Mouse (Mus musculus): ENCODE measurements around the gene Exph5. TPM values are rescaled to one million over a fixed set of nuclear protein-coding genes. Genes with fewer than 3 reads are reported as not detected.

Exph5 gene
- polyA plus RNA-seq, 1 experiment, result 0.02 TPM

DNA sequence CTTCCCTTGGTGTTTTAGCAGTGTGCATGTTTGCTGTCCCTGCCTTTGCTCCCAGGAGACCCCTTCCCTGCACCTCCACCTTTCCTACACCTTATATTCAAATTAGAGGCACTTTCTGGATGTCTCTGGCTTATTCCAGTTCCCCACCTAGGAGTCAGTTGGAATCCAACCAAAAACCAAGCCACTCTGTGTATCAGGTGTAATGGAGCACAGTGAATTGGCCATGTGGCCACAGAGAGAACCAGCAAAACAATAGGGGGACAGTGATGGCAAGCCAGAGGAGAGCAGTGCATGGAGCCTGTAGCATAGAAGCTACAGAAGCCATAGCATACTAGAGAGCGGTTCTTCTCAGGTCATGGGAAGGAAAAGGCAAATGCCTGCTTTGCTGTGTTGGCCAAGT, 11.5 kb downstream of the Exph5 start:
- Histone ChIP-seq H3K4me3 (ENCODE audit: extremely low read depth, insufficient read depth, insufficient read length) (no peak overlapping the region), H3K4me1 (ENCODE audit: control insufficient read depth, insufficient read depth, insufficient read length) (no peaks in the 10 kb centered on the region), H3K27ac (ENCODE audit: insufficient read depth, low read length) (no peak overlapping the region), H3K36me3 (ENCODE audit: control insufficient read depth, insufficient read depth, low read length) (no peaks in the 10 kb centered on the region), H3K27me3 (ENCODE audit: control insufficient read depth, insufficient read depth, low read length) (no peaks in the 10 kb centered on the region)
- DNase-seq (ENCODE audit: low read depth in 1 of 2, low spot score in 2 of 2), result no peak
- 98% methylated on average over 1 of the region's 1 CpGs for WGBS
- TF ChIP-seq CTCF (IDR thresholded peaks at IDR 0.05; ENCODE audit: extremely low read depth, insufficient read depth, insufficient read length, insufficient replicate concordance), result no peak
- no peak for TF ChIP-seq POLR2A (IDR thresholded peaks at IDR 0.05; ENCODE audit: low read depth, low read length)

DNA sequence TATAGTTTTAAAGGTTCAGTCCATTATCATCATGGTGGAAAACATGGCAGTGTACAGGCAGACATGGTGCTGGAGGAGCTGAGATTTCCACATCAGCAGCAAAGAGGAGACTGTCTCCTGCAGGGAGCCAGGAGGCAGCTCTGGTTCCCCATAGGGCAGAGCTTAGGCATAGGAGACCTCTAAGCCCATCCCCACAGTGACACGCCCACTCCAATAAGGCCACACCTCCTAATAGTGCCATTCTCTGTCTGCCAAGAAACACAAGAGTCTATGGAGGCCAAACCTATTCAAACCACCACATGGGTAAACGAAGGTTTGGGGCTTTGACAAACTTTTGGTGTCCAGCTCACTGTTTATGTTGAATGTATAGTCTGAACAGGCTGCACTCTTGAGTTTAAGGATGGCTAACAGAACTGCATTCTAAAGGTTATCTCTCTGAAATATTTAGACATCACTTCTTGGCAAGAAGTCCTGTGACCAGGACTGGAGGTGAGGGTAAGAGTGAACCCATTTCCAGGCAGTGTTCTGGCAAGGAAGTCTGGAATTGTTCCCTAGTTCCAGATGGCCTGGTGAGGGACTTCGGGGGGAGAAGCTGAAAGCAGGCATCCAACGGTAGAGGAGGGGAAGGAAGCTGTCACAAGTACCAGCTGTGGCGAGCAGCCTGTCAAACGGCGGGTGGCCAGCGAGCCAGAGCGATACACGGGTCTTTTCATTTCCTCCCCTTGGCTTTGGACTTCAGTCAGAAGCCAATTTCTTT, 19.6 kb downstream of the Exph5 start:
- DNase-seq (ENCODE audit: low read depth in 1 of 2, low spot score in 2 of 2), result no peak
- H3K4me3 ChIP-seq (ENCODE audit: extremely low read depth, insufficient read depth, insufficient read length), result no peak overlapping the region
- H3K36me3 ChIP-seq (ENCODE audit: control insufficient read depth, insufficient read depth, low read length), result no peaks in the 10 kb centered on the region
- no peaks in the 10 kb centered on the region for H3K27me3 ChIP-seq (ENCODE audit: control insufficient read depth, insufficient read depth, low read length)
- no peaks in the 10 kb centered on the region for H3K4me1 ChIP-seq (ENCODE audit: control insufficient read depth, insufficient read depth, insufficient read length)
- no peak overlapping the region for H3K27ac ChIP-seq (ENCODE audit: insufficient read depth, low read length)
- no peak for TF ChIP-seq POLR2A (IDR thresholded peaks at IDR 0.05; ENCODE audit: low read depth, low read length)
- no peak for TF ChIP-seq CTCF (IDR thresholded peaks at IDR 0.05; ENCODE audit: extremely low read depth, insufficient read depth, insufficient read length, insufficient replicate concordance)
- 21% methylated on average over 10 of the region's 10 CpGs for WGBS

- no peaks in the 10 kb centered on the region for H3K4me1 ChIP-seq (ENCODE audit: control insufficient read depth, insufficient read depth, insufficient read length)
- 74% methylated on average over 8 of the region's 8 CpGs for WGBS
- TF ChIP-seq CTCF (IDR thresholded peaks at IDR 0.05; ENCODE audit: extremely low read depth, insufficient read depth, insufficient read length, insufficient replicate concordance) (no peak), POLR2A (IDR thresholded peaks at IDR 0.05; ENCODE audit: low read depth, low read length) (no peak)
- H3K27me3 ChIP-seq (ENCODE audit: control insufficient read depth, insufficient read depth, low read length), result no peaks in the 10 kb centered on the region
- no peak overlapping the region for H3K27ac ChIP-seq (ENCODE audit: insufficient read depth, low read length)
- no peaks in the 10 kb centered on the region for H3K36me3 ChIP-seq (ENCODE audit: control insufficient read depth, insufficient read depth, low read length)
- H3K4me3 ChIP-seq (ENCODE audit: extremely low read depth, insufficient read depth, insufficient read length), result no peak overlapping the region
- DNase-seq (ENCODE audit: low read depth in 1 of 2, low spot score in 2 of 2), result no peak
Measured at GRCm38 (mm10) chr9:53321683-53322082, 20.2 kb downstream of the Exph5 start.

DNA sequence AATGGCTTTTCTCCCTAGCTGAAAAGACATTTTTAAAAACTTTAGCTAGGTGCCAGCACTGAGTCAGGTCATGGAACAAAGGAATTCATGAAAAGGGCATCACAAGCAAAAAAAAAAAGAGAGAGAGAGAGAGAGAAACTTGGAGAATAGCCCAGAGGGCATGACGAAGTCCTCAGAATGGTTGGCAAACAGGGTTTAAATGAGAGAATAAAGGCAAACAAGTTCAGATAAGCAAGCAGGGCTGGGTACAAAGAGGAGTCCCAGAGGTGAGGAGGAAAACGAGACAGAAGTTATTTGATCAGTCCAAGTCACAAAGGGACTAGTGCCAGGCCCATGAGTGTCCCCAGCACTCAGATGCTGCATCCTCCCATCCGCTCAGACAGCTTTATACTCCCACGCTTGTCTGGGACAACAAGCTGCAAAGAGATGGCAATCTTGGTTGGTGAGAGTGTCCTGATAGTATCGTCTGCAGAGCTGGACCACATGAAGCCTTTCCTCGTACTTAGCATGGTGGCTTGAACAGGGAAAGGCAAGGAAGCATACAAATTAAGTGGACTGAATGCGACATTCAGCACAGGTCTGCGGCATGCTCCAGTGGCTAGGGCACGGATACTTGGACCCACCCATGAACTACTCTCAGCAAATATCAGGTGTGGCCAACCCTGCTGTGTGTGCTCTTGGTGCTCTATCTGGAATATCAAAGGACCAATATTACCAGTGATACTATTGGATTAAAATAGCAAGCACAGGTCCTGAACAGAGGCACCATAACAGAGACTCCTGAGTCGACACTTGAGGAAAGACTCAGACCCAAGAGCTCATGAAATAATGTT, 22.2 kb downstream of the Exph5 start:
- 83% methylated on average over 10 of the region's 10 CpGs for WGBS
- Histone ChIP-seq H3K4me3 (ENCODE audit: extremely low read depth, insufficient read depth, insufficient read length) (no peak overlapping the region), H3K4me1 (ENCODE audit: control insufficient read depth, insufficient read depth, insufficient read length) (no peaks in the 10 kb centered on the region), H3K27me3 (ENCODE audit: control insufficient read depth, insufficient read depth, low read length) (no peaks in the 10 kb centered on the region), H3K36me3 (ENCODE audit: control insufficient read depth, insufficient read depth, low read length) (no peaks in the 10 kb centered on the region), H3K27ac (ENCODE audit: insufficient read depth, low read length) (no peak overlapping the region)
- TF ChIP-seq CTCF (IDR thresholded peaks at IDR 0.05; ENCODE audit: extremely low read depth, insufficient read depth, insufficient read length, insufficient replicate concordance), result no peak
- TF ChIP-seq POLR2A (IDR thresholded peaks at IDR 0.05; ENCODE audit: low read depth, low read length), result no peak
- DNase-seq (ENCODE audit: low read depth in 1 of 2, low spot score in 2 of 2), result no peak

DNA sequence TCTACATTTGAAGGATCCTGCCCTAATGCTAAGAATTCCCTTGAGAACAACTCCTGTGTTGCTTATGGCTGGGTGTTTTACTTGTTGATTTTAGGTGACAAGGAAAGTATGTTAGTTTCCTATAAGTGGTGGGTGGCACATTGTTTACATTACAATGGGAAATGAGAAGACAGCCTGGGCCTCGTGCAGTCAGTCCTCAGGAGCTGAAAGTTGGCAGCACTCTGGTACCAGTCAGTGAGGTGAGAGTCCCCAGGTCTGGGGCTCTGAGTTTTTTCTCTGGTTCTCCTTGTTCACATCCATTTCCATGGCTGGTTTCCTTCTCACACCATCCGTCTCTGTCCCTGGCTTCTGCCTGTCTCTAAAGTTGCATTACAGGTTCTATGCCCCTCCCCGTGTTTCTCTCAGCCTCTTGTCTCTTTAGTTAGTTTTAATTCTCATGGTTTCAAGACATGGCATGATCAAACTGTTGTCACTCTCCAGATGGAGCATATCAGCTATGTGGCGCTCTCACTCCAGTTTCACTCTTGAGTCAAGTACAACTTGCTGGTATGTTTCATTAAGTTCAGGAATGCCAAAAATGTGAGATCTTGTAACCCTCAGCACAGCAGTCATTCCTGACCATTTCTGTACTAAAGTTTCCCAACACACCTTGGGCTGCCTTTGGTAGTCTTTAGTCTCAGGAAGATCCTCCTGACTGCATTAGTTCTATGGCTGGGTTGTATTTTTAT, 24.1 kb downstream of the Exph5 start:
- TF ChIP-seq CTCF (IDR thresholded peaks at IDR 0.05; ENCODE audit: extremely low read depth, insufficient read depth, insufficient read length, insufficient replicate concordance) (no peak), POLR2A (IDR thresholded peaks at IDR 0.05; ENCODE audit: low read depth, low read length) (no peak)
- DNase-seq (ENCODE audit: low read depth in 1 of 2, low spot score in 2 of 2), result no peak
- Histone ChIP-seq H3K36me3 (ENCODE audit: control insufficient read depth, insufficient read depth, low read length) (no peaks in the 10 kb centered on the region), H3K27me3 (ENCODE audit: control insufficient read depth, insufficient read depth, low read length) (no peaks in the 10 kb centered on the region), H3K27ac (ENCODE audit: insufficient read depth, low read length) (no peak overlapping the region), H3K4me3 (ENCODE audit: extremely low read depth, insufficient read depth, insufficient read length) (no peak overlapping the region), H3K4me1 (ENCODE audit: control insufficient read depth, insufficient read depth, insufficient read length) (no peaks in the 10 kb centered on the region)
- WGBS, result 83% methylated on average over 4 of the region's 4 CpGs

DNA sequence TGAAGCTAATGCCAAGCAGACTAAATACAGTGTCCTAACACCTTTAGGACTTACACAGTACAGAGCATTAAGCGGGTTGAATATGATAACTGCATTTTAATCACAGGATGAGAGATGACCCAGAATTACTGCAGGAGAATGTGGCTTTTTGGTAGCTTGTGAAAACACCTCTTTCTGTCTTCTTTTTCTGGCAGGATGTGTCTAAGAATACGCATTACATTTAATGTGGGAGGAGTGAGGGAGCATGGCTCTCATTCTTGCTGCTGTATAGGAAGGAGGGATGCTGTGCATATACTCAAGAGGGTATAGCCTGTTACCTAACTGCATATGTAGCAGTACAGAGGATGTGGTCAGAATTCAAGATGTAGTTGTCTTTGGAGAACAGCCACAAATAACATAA, 26.7 kb downstream of the Exph5 start:
- Histone ChIP-seq H3K4me1 (ENCODE audit: control insufficient read depth, insufficient read depth, insufficient read length) (no peaks in the 10 kb centered on the region), H3K4me3 (ENCODE audit: extremely low read depth, insufficient read depth, insufficient read length) (no peak overlapping the region), H3K27me3 (ENCODE audit: control insufficient read depth, insufficient read depth, low read length) (no peaks in the 10 kb centered on the region), H3K36me3 (ENCODE audit: control insufficient read depth, insufficient read depth, low read length) (no peaks in the 10 kb centered on the region), H3K27ac (ENCODE audit: insufficient read depth, low read length) (no peak overlapping the region)
- no peak for DNase-seq (ENCODE audit: low read depth in 1 of 2, low spot score in 2 of 2)
- 84% methylated on average over 2 of the region's 2 CpGs for WGBS
- TF ChIP-seq POLR2A (IDR thresholded peaks at IDR 0.05; ENCODE audit: low read depth, low read length) (no peak), CTCF (IDR thresholded peaks at IDR 0.05; ENCODE audit: extremely low read depth, insufficient read depth, insufficient read length, insufficient replicate concordance) (no peak)

Data from spleen, adult 2 months (tissue).